Mouse (Mus musculus): Measurements from ENCODE around the gene Rhbdl1.

DNA sequence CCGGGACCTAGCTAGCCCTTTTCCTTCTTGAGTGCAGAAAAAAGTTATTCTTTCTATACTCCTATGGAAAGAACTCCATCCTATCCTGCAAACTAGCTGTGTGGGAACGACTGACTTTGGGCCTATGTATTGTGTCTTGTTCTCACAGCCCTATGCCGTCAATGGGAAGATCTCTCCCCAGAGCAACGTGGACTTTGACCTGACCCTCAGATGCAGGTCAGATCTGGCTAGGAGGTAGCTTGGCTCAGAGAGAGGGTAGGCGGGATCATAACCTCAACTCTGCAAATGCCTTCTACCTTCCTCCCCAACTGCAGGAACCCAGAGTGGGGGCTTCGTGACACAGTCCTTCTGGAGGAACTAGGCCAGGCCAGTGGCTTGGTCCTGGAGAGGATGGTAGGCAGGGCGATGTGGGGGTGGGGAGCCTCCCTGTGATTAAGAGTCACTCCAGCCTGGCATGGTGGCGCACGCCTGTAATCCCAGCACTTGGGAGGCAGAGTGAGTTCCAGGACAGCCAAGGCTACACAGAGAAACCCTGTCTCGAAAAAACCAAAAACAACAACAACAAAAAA lies 39.3 kb upstream of the Rhbdl1 start:
- TF ChIP-seq CTCF (IDR thresholded peaks at IDR 0.05; ENCODE audit: low read depth): no peak
- no peak for TF ChIP-seq EP300 (IDR thresholded peaks at IDR 0.05; ENCODE audit: low read depth)
